Mouse (Mus musculus): ENCODE data around the gene Nagpa.
A peak's percentile ranks its signal among the peaks of the same experiment; 100 is the strongest.

Gene Nagpa

GRCm38 (mm10) chr16:5195080-5195479, 8.7 kb downstream of the Nagpa start:
- peak; percentile 6 for DNase-seq (ENCODE audit: low spot score)

GRCm38 (mm10) chr16:5186234-5186633, 17.6 kb downstream of the Nagpa start:
- no peak for DNase-seq (ENCODE audit: low spot score)

DNA sequence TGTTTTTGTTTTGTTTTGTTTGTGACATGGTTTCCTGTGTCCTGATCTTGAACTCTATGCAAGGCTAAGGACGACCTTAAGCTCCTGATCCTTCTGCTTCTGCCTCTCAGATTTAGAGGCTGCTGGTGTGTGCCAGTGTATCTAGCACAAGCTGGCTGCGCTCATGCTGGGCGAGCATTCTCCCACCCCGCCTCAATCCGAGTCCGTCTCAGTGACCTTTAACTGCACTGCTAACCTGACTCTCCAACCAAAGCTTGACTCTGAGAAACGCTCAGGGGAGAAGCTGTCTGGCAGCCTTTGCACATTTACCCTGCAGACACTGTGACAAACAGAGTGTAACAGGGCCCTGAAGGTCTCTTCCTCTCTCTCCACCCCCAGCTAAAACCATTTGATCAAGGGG, 18.1 kb downstream of the Nagpa start:
- DNase-seq (ENCODE audit: low spot score), result no peak

- no peak for DNase-seq (ENCODE audit: low spot score)
Measured at GRCm38 (mm10) chr16:5184956-5185355, 18.9 kb downstream of the Nagpa start.

GRCm38 (mm10) chr16:5184101-5184500, 19.7 kb downstream of the Nagpa start:
- no peak for DNase-seq (ENCODE audit: low spot score)

- DNase-seq (ENCODE audit: low spot score), result no peak
Measured at GRCm38 (mm10) chr16:5183310-5183975, 20.4 kb downstream of the Nagpa start.

DNA sequence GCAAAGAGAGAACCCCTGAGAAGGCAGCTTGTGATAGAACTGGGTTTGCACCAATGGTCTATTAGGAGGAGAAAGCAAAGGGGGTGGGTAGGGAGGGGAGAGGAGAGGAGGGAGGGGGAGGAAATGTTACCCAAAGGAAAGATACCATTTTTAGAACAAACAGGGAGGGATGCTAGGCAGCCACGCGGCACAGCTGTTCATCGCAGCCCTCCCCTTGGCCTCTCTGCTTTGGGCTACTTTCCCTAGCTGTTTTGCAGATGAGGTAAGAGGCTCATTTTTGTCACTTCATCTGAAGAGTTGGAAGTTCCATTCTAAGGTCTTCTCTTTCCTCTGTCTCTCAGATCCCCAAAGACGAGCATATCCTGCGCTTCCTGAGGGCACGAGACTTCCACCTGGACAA, 31.2 kb downstream of the Nagpa start:
- DNase-seq (ENCODE audit: low spot score), result no peak

- no peak for DNase-seq (ENCODE audit: low spot score)
Measured at GRCm38 (mm10) chr16:5168829-5169228, 35.0 kb downstream of the Nagpa start.

- DNase-seq (ENCODE audit: low spot score), result no peak
Measured at GRCm38 (mm10) chr16:5168038-5168437, 35.8 kb downstream of the Nagpa start.

GRCm38 (mm10) chr16:5164327-5164726, 39.5 kb downstream of the Nagpa start:
- no peak for DNase-seq (ENCODE audit: low spot score)

- no peak for DNase-seq (ENCODE audit: low spot score)
Measured at GRCm38 (mm10) chr16:5159248-5159647, 44.6 kb downstream of the Nagpa start.

DNA sequence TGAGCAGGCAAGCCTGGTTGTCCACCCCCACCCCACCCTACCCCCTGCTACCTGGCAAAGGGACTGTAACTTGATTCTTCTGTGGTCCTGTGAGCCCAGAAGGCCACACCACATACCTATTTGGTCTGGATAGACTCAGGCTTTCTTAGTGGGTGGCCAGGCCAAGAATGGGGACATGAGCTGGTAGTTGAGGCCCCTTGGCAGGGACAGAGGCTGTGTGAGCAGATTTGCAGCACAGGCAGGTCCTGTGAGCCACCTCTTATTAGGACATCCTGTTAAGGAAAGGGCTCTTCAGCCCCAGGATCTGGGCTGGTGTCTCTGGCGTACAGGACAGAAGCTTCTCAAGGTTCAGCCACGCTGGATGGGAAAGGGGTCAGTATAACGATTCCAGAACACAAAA, 46.7 kb downstream of the Nagpa start:
- DNase-seq (ENCODE audit: low spot score), result no peak

DNA sequence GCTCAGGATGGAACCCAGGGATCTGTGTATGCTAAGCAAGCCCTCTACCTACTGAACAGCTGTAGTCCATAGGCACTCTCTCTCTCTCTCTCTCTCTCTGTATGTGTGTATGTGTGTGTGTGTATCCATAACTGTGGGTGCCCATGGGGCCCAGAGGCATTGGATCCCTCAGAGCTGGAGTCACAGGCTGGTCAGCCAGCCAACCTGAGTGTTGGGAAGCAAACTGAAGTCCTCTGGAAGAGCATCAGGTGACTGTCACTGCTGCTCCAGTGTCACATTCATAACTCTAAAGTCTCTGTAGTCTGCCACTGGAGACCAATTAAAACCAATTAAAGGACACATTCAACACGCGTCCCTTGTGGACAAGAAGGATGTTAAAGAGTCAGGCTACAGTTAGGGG, 47.3 kb downstream of the Nagpa start:
- DNase-seq (ENCODE audit: low spot score), result no peak

- DNase-seq (ENCODE audit: low spot score), result no peak
Measured at GRCm38 (mm10) chr16:5155014-5155413, 48.8 kb downstream of the Nagpa start.

GRCm38 (mm10) chr16:5153299-5154026, 50.3 kb downstream of the Nagpa start:
- no peak for DNase-seq (ENCODE audit: low spot score)

- DNase-seq (ENCODE audit: low spot score), result no peak
Measured at GRCm38 (mm10) chr16:5150544-5150943, 53.3 kb downstream of the Nagpa start.

DNA sequence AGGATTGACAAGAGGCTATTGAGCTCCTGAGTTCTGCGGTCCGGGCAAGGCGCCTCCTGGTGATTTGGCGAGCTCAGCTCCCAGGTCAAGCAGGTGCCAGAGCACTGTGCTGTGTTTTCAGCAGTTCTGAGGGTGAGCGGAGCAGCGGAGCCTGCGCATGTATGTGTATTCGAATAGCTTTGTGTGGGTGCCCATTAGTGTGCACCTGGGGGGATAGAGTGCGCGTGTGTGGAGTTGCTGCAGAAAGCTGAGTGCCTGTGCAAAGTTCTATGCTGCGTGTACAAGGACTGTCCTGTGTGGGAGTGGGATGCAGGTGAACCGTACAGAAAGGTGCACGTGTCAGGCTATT, 56.8 kb downstream of the Nagpa start, which contains the start of gene Sec14l5:
Sec14l5 (plus strand) TSS at position 73 of the 349 bp plus-strand sequence.
- DNase-seq (ENCODE audit: low spot score), result no peak

DNA sequence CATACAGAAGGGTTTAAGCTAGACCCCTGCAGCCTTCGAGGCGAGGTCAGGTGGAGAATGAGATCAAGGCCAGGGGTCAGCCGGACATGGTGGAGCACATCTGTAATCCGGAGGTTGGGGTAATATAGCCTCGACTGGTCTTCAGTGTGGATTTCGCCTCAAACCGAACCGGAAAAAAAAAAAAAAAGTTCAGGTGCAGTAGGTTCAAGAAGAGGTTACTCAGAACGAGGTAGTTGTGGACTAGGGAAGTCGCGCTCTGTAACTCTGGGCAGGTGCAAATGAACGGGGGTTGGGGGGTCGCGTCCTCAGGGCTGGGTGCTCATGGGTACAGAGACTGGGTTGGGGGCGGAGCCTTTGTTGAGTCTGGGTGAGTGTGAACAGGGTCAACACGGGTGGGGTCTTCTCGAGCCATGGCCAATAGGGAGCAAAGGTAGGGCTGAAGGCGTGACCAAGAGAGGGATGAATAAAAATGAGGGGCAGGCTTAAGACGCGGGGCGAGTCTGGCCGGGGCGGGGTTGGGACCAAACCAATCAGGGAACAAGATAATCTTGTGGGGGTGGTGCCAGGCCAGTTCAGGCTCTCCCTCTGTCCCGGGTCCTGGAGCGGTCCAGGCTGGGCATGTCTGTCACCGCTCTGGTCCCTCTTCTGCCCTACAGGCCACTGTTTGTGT, 57.3 kb downstream of the Nagpa start:
- peak; percentile 13 for DNase-seq (ENCODE audit: low spot score)

DNA sequence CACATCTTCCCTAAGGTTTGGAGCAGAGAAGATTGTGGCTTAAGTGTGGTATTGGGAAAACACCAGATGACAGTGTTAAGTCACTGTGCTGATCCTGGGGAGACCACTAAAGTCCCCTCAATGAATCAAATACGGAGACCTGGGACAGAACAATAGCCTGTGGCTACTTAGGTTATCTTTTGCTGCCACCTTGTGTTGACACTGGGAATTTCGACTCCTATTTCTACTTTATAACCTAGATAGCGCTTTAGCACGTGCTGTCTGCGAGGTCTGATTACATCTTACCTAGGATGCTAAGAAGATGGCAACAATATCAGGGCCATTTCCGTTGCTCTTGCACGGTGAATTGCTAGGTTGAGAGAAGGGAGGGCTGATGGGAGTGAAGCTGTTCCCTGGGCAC, 58.2 kb downstream of the Nagpa start:
- peak; percentile 34 for DNase-seq (ENCODE audit: low spot score)
